Mouse (Mus musculus) gastrocnemius, postnatal 4 days (tissue): ENCODE measurements at regions not wholly inside any gene's neighbourhood (a gene's known extent, or its start where the extent isn't known, plus 50 kb on each side); places are given as distances from the start of the nearest gene placed in this dataset.
"Not testable (repeated sequence)": the region's sequence is repeated elsewhere in the genome, so short reads cannot be mapped to it uniquely, and the experiment has no call there.

Source experiments
- DNase-seq, 2 experiments: peaks; one replicate each; pipeline ENCODE4 v3.0.0; 2021 to 2022; ENCODE audit warnings: low spot score in 2 of 2, mixed read lengths in 2 of 2

GRCm38 (mm10) chr1:141716953-141717352, 1471.0 kb downstream of the Kcnt2 start:
- DNase-seq = no peak

- no peak for DNase-seq
Measured at GRCm38 (mm10) chr1:141717510-141717909, 1471.6 kb downstream of the Kcnt2 start.

- DNase-seq = no peak
Measured at GRCm38 (mm10) chr1:141741299-141741698, 1495.3 kb downstream of the Kcnt2 start.

- no peak for DNase-seq
Measured at GRCm38 (mm10) chr1:141776059-141776458, 1530.1 kb downstream of the Kcnt2 start.

GRCm38 (mm10) chr1:141783367-141783766, 1537.4 kb downstream of the Kcnt2 start:
- DNase-seq = no peak

- DNase-seq = no peak
Measured at GRCm38 (mm10) chr1:141813315-141814158, 1567.6 kb downstream of the Kcnt2 start.

- DNase-seq = no peak
Measured at GRCm38 (mm10) chr1:141831444-141831843, 1585.5 kb downstream of the Kcnt2 start.

- no peak for DNase-seq
Measured at GRCm38 (mm10) chr1:141842547-141842946, 1596.6 kb downstream of the Kcnt2 start.

GRCm38 (mm10) chr1:141853841-141854240, 1607.9 kb downstream of the Kcnt2 start:
- not testable (repeated sequence) for DNase-seq

GRCm38 (mm10) chr1:141884356-141884755, 1638.4 kb downstream of the Kcnt2 start:
- no peak for DNase-seq

GRCm38 (mm10) chr1:141897924-141898455, 1652.0 kb downstream of the Kcnt2 start:
- no peak for DNase-seq

GRCm38 (mm10) chr1:141911714-141912398, 1665.9 kb downstream of the Kcnt2 start:
- no peak for DNase-seq

GRCm38 (mm10) chr1:141926194-141926593, 1680.2 kb downstream of the Kcnt2 start:
- DNase-seq = no peak

- no peak for DNase-seq
Measured at GRCm38 (mm10) chr1:141926804-141927203, 1680.8 kb downstream of the Kcnt2 start.

GRCm38 (mm10) chr1:141948055-141948454, 1692.4 kb upstream of the B3galt2 start:
- DNase-seq = no peak

GRCm38 (mm10) chr1:141954323-141954867, 1686.1 kb upstream of the B3galt2 start:
- DNase-seq = no peak

GRCm38 (mm10) chr1:141961743-141962142, 1678.7 kb upstream of the B3galt2 start:
- DNase-seq = peak in 1 of 2 experiments; percentile 13

GRCm38 (mm10) chr1:141968133-141968532, 1672.3 kb upstream of the B3galt2 start:
- no peak for DNase-seq

- DNase-seq = no peak
Measured at GRCm38 (mm10) chr1:141974329-141974728, 1666.1 kb upstream of the B3galt2 start.

- no peak for DNase-seq
Measured at GRCm38 (mm10) chr1:141999769-142000168, 1640.7 kb upstream of the B3galt2 start.

- no peak for DNase-seq
Measured at GRCm38 (mm10) chr1:142000335-142000734, 1640.1 kb upstream of the B3galt2 start.

GRCm38 (mm10) chr1:142006316-142006715, 1634.1 kb upstream of the B3galt2 start:
- no peak for DNase-seq
